In genomic region chr7:73655787-73656423, GRCm38 (mm10) we compare ENCODE assay signal across 8 mouse cellular contexts.
DNase-seq lines count a peak whose midpoint lies in the region; ATAC-seq and TF ChIP-seq lines count a peak whose summit lies in the region.

No protein-coding gene starts in this region.

- H3K4me1 ChIP-seq in CH12.LX (ENCODE audit: control insufficient read depth in 1 of 2, insufficient read depth in 2 of 2), result peaks cover 2 to 13% of the 10 kb centered on the region in 2 experiments; a peak in 3 of 4 replicates
- no peaks in the 10 kb centered on the region for H3K4me1 ChIP-seq in forebrain, postnatal 0 days (ENCODE audit: insufficient read depth)

- H3K79me2 ChIP-seq in CH12.LX (replicated peaks; ENCODE audit: control insufficient read depth, extremely low read depth, insufficient read depth, poor library complexity, severe bottlenecking), result no peaks in the 10 kb centered on the region

- TF ChIP-seq CTCF in CH12.LX (conservative IDR thresholded peaks at IDR 0.05 in 1 of 2, IDR thresholded peaks at IDR 0.05 in 1 of 2; ENCODE audit: low read depth in 2 of 2, low read length in 2 of 2), result peak; percentile 58 to 89; a peak in 3 of 4 replicates
- TF ChIP-seq CTCF in forebrain, postnatal 0 days (IDR thresholded peaks at IDR 0.05; ENCODE audit: low read depth), result peak; percentile 90

- H3K27me3 ChIP-seq in CH12.LX (replicated peaks), result peaks cover 43% of the 10 kb centered on the region
- H3K27me3 ChIP-seq in forebrain, postnatal 0 days (ENCODE audit: insufficient read depth, low read length), result no peaks in the 10 kb centered on the region

- in situ Hi-C loops in CH12.LX (cut with MboI; ENCODE audit: low pct_ligation_motif_present, low pct_unique_long_range_greater_than_20kb, low sequenced_read_pairs), result loop anchor here (10.0 to 25.0 kb wide), 3 partner anchors 106 to 699 kb away; partner anchors contain the start of gene St8sia2

- ATAC-seq in cerebellum, adult (ENCODE audit: insufficient number of reproducible peaks, low FRiP score, low TSS enrichment), result no peak
- peak; percentile 82 for ATAC-seq in forebrain, postnatal 0 days

- peak; percentile 89 for TF ChIP-seq RAD21 in CH12.LX (IDR thresholded peaks at IDR 0.05; ENCODE audit: low read depth, low read length)

- dilution Hi-C loops in CH12.LX (cut with MboI; ENCODE audit: extremely low pct_ligation_motif_present, extremely low pct_unique_long_range_greater_than_20kb, low sequenced_read_pairs), result no loop called here

- no peak for TF ChIP-seq POLR2A in CH12.LX (IDR thresholded peaks at IDR 0.05; ENCODE audit: low read depth, low read length)

- no peaks in the 10 kb centered on the region for H3K9me3 ChIP-seq in CH12.LX (replicated peaks; ENCODE audit: low read length)
- no peaks in the 10 kb centered on the region for H3K9me3 ChIP-seq in forebrain, postnatal 0 days (ENCODE audit: low read length)

- no peaks in the 10 kb centered on the region for H3K36me3 ChIP-seq in CH12.LX (replicated peaks in 1 of 2; ENCODE audit: control insufficient read depth in 1 of 2, insufficient read depth in 1 of 2, low read length in 1 of 2)
- H3K36me3 ChIP-seq in forebrain, postnatal 0 days (ENCODE audit: insufficient read depth), result no peaks in the 10 kb centered on the region

- peak; percentile 14 for DNase-seq in cerebellum, adult 11 months
- DNase-seq in CH12.LX (ENCODE audit: extremely low read depth), result peak; percentile 69
- peak; percentile 50 for DNase-seq in c-Kit-positive CD71-negative TER-119-negative erythroid progenitor cells, embryonic 14.5 days (ENCODE audit: low read depth)
- peak; percentile 89 for DNase-seq in forebrain, postnatal 0 days
- DNase-seq in kidney, postnatal 36 days, result peak; percentile 29 to 85
- DNase-seq in lung, postnatal 14 days, result peak; percentile 82
- peak; percentile 72 for DNase-seq in right cerebral cortex, postnatal 14 days

- H3K4me3 ChIP-seq in CH12.LX (replicated peaks in 1 of 3; ENCODE audit: low read depth in 2 of 3, low read length in 2 of 3, poor library complexity in 1 of 3), result no peak overlapping the region
- no peak overlapping the region for H3K4me3 ChIP-seq in forebrain, postnatal 0 days (ENCODE audit: low read depth, low read length)

- H3K4me2 ChIP-seq in CH12.LX (ENCODE audit: insufficient read depth, low read depth, poor library complexity, severe bottlenecking), result peak overlapping the region; percentile 68
- H3K4me2 ChIP-seq in forebrain, postnatal 0 days (ENCODE audit: low read depth), result no peak overlapping the region

- WGBS in forebrain, postnatal 0 days, result 21% methylated on average over 5 of the region's 5 CpGs

- H3K9ac ChIP-seq in CH12.LX (ENCODE audit: insufficient read depth, low read depth), result no peak overlapping the region
- no peak overlapping the region for H3K9ac ChIP-seq in forebrain, postnatal 0 days

- H3K27ac ChIP-seq in CH12.LX (ENCODE audit: insufficient read depth, low read depth), result no peak overlapping the region
- no peak overlapping the region for H3K27ac ChIP-seq in forebrain, postnatal 0 days (ENCODE audit: low read depth, low read length)

- TF ChIP-seq EP300 in CH12.LX (IDR thresholded peaks at IDR 0.05; ENCODE audit: low read length), result no peak

TF ChIP-seq in CH12.LX, 34 proteins besides CTCF, POLR2A, EP300 and RAD21:
- no peak for TF ChIP-seq JUN (IDR thresholded peaks at IDR 0.05; ENCODE audit: insufficient read depth, low read depth, low read length)
- TF ChIP-seq SMC3 (IDR thresholded peaks at IDR 0.05; ENCODE audit: low read depth, low read length), result peak; percentile 72

Comparison
In these comparisons a context has a peak if more than half of its experiments do, and no peak if none do; other contexts are left out.
1. DNase-seq: peak in every context shown above with its lines; median percentile 89 in forebrain, postnatal 0 days; 82 in lung, postnatal 14 days; 72 in right cerebral cortex, postnatal 14 days; 69 in CH12.LX; 57 in kidney, postnatal 36 days; 50 in c-Kit-positive CD71-negative TER-119-negative erythroid progenitor cells, embryonic 14.5 days; 14 in cerebellum, adult 11 months.